In genomic region chr5:90414925-90415295, GRCm38 (mm10) we compare ENCODE assay signal across 28 mouse cellular contexts. TPM values are rescaled to one million over a fixed set of nuclear protein-coding genes. Genes with fewer than 3 reads are reported as not detected.
A peak's percentile ranks its signal among the peaks of the same experiment; 100 is the strongest.
DNase-seq lines count a peak whose midpoint lies in the region; ATAC-seq lines count a peak whose summit lies in the region.
"Had no signal": no experiment of that assay in that cellular context is flagged by ENCODE, and none has a peak within 500 bp of the region (broad histone marks: within the 10 kb centered on the region; RNA-seq: fewer than 3 reads in every experiment).

No protein-coding gene starts in this region.

- H3K4me3 ChIP-seq in liver, embryonic 13.5 days (replicated peaks), result no peak overlapping the region
- H3K4me3 ChIP-seq in forebrain, embryonic 13.5 days, result no peak overlapping the region
- H3K4me3 ChIP-seq: forebrain, embryonic 10.5 days; heart, adult 2 months; heart, embryonic 13.5 days; hindbrain, embryonic 13.5 days; left cerebral cortex, adult 2 months; limb, embryonic 10.5 days; neural tube, embryonic 15.5 days had no signal

- no peaks in the 10 kb centered on the region for H3K9me3 ChIP-seq in liver, embryonic 13.5 days (replicated peaks)
- no peaks in the 10 kb centered on the region for H3K9me3 ChIP-seq in forebrain, embryonic 13.5 days (replicated peaks)
- H3K9me3 ChIP-seq: forebrain, embryonic 10.5 days; heart, embryonic 13.5 days; hindbrain, embryonic 13.5 days; limb, embryonic 10.5 days; neural tube, embryonic 15.5 days had no signal

- H3K36me3 ChIP-seq in liver, embryonic 13.5 days, result no peaks in the 10 kb centered on the region
- no peaks in the 10 kb centered on the region for H3K36me3 ChIP-seq in forebrain, embryonic 13.5 days (ENCODE audit: poor library complexity, severe bottlenecking)
- H3K36me3 ChIP-seq: forebrain, embryonic 10.5 days; heart, embryonic 13.5 days; hindbrain, embryonic 13.5 days; limb, embryonic 10.5 days; neural tube, embryonic 15.5 days had no signal

- H3K4me1 ChIP-seq in liver, embryonic 13.5 days (replicated peaks), result peaks cover 6% of the 10 kb centered on the region; the same call in 1 of the 2 replicates
- no peaks in the 10 kb centered on the region for H3K4me1 ChIP-seq in forebrain, embryonic 13.5 days
- H3K4me1 ChIP-seq: heart, embryonic 13.5 days; hindbrain, embryonic 13.5 days; limb, embryonic 10.5 days; neural tube, embryonic 15.5 days had no signal

- H3K4me2 ChIP-seq in liver, embryonic 13.5 days, result no peak overlapping the region
- no peak overlapping the region for H3K4me2 ChIP-seq in forebrain, embryonic 13.5 days
- H3K4me2 ChIP-seq: heart, embryonic 13.5 days; hindbrain, embryonic 13.5 days; midbrain, embryonic 11.5 days; neural tube, embryonic 15.5 days had no signal

- no peak overlapping the region for H3K9ac ChIP-seq in liver, embryonic 13.5 days
- H3K9ac ChIP-seq in forebrain, embryonic 13.5 days, result no peak overlapping the region
- H3K9ac ChIP-seq: forebrain, postnatal 0 days; heart, embryonic 13.5 days; hindbrain, embryonic 13.5 days; liver, embryonic 14.5 days; neural tube, embryonic 15.5 days had no signal

- H3K27me3 ChIP-seq in liver, embryonic 13.5 days, result no peaks in the 10 kb centered on the region
- H3K27me3 ChIP-seq in forebrain, embryonic 13.5 days, result no peaks in the 10 kb centered on the region
- H3K27me3 ChIP-seq: heart, embryonic 13.5 days; hindbrain, embryonic 13.5 days; neural tube, embryonic 15.5 days had no signal

- ATAC-seq in liver, embryonic 13.5 days (ENCODE audit: low read depth), result no peak
- ATAC-seq in forebrain, embryonic 13.5 days, result no peak
- ATAC-seq: forebrain, postnatal 0 days had no signal

- 9% methylated on average over 6 of the region's 6 CpGs for WGBS in liver, embryonic 13.5 days (ENCODE audit: insufficient replicate concordance)
- 50% methylated on average over 6 of the region's 6 CpGs for WGBS in forebrain, embryonic 13.5 days

- peak; percentile 10 for DNase-seq in layer of hippocampus, adult 9-11 months
- no peak for DNase-seq in layer of hippocampus, adult 8-10 months (ENCODE audit: low spot score in 2 of 2)
- DNase-seq in lung, postnatal 36 days, result peak; percentile 10
- DNase-seq in lung, postnatal 10 days, result no peak
- no peak for DNase-seq in liver, embryonic 13.5 days
- DNase-seq in retina, postnatal 1 day, result peak; percentile 15
- no peak for DNase-seq in testis, postnatal 14 days (ENCODE audit: low spot score)
- DNase-seq: B cell, adult 2 months; cerebellum, adult 2 months; cerebellum, postnatal 25 days; forebrain, postnatal 0 days; gastrocnemius, postnatal 25 days; heart, adult 2 months; heart, postnatal 14 days; kidney, postnatal 25 days; right cerebral cortex, postnatal 14 days; thymus, postnatal 14 days had no signal

- H3K27ac ChIP-seq in liver, embryonic 13.5 days, result peak overlapping the region; percentile 56
- H3K27ac ChIP-seq in forebrain, embryonic 13.5 days, result no peak overlapping the region
- H3K27ac ChIP-seq: forebrain, embryonic 10.5 days; heart, adult 2 months; heart, embryonic 13.5 days; hindbrain, embryonic 13.5 days; left cerebral cortex, adult 2 months; limb, embryonic 10.5 days; liver, embryonic 14.5 days; macrophage; neural tube, embryonic 15.5 days had no signal

RNA-seq across cellular contexts. Expression of gene Alb, which starts 45.8 kb away (rescaled TPM):
- total RNA-seq in layer of hippocampus, adult 8-10 months (2022), result under 1 TPM in 1 of 4 experiments, not detected in 3; 0.21 TPM
- 1,711 and 2,009 TPM in 2 replicates for polyA plus RNA-seq in liver, embryonic 13.5 days (2015; fragmentation: Nextera tagmentation; extraction: Ambion mirVana)
- 5.3 TPM in 1 of 2 replicates, not detected in the other for polyA plus RNA-seq in forebrain, embryonic 13.5 days (2015; fragmentation: Nextera tagmentation; extraction: Ambion mirVana)
- total RNA-seq: forebrain, postnatal 0 days; heart, adult 2 months; left cerebral cortex, adult 2 months; MEL had no signal
- polyA plus RNA-seq: forebrain, embryonic 10.5 days; forebrain, postnatal 0 days; limb, embryonic 10.5 days; macrophage; midbrain, embryonic 11.5 days had no signal

RNA-seq across cellular contexts. Expression of gene Gm9958, which starts 47.9 kb away (rescaled TPM):
- 1 to 10 TPM; 1.1 to 3.1 (median 2.2) TPM for total RNA-seq in layer of hippocampus, adult 8-10 months (2022)
- 2.0 and 2.8 TPM in 2 replicates for polyA plus RNA-seq in liver, embryonic 13.5 days (2015; fragmentation: Nextera tagmentation; extraction: Ambion mirVana)
- 7.0 and 7.4 TPM in 2 replicates for polyA plus RNA-seq in forebrain, embryonic 13.5 days (2015; fragmentation: Nextera tagmentation; extraction: Ambion mirVana)

RNA-seq across cellular contexts. Expression of gene Ankrd17, which starts 48.5 kb away (rescaled TPM):
- 100 to 1,000 TPM; 100 to 122 (median 114) TPM for total RNA-seq in layer of hippocampus, adult 8-10 months (2022)
- polyA plus RNA-seq in liver, embryonic 13.5 days (2015; fragmentation: Nextera tagmentation; extraction: Ambion mirVana), result 9.3 and 10.0 TPM in 2 replicates
- 28.8 and 30.7 TPM in 2 replicates for polyA plus RNA-seq in forebrain, embryonic 13.5 days (2015; fragmentation: Nextera tagmentation; extraction: Ambion mirVana)

Comparison
In these comparisons a context has a peak if more than half of its experiments do, and no peak if none do; other contexts are left out.
1. DNase-seq: peak in layer of hippocampus, adult 9-11 months (single experiment), lung, postnatal 36 days (single experiment) and retina, postnatal 1 day (single experiment); none in layer of hippocampus, adult 8-10 months (0 of 2), lung, postnatal 10 days (single experiment), liver, embryonic 13.5 days (single experiment) and testis, postnatal 14 days (single experiment).
2. RNA of gene Alb, which starts 45.8 kb away (polyA plus RNA-seq): 1,711 to 2,009 TPM in liver, embryonic 13.5 days; 5.3 TPM in forebrain, embryonic 13.5 days; every median in the first group is over 100 times any median in the second.